ENCODE assay signal across 25 mouse cellular contexts in the genomic region with DNA sequence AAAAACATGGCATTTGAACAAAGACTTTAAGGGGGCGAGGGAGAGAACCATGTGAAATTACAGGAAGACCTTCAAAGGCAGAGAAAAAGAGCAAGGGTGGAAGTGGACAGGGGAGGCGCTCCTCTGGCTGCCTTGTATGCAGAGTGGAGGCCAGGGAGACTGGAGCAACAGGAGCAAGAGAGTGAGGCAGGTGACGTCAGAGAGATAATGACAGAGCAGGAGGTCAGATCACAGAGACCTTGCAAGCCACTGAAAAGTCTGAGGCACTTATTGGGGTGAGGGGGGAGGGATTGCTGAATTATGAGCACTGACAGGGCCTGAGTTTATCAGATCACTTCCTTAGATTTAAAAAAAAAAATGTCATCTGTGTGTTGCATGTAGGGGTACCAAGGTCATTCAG.
DNase-seq lines count a peak whose midpoint lies in the region; TF ChIP-seq lines count a peak whose summit lies in the region.
"Had no signal": no experiment of that assay in that cellular context is flagged by ENCODE, and none has a peak within 500 bp of the region (broad histone marks: within the 10 kb centered on the region; RNA-seq: fewer than 3 reads in every experiment).

No protein-coding gene starts in this region.

- no peak overlapping the region for H3K27ac ChIP-seq in left cerebral cortex, adult 2 months
- H3K27ac ChIP-seq: embryonic facial prominence, embryonic 12.5 days; embryonic facial prominence, embryonic 15.5 days; gastrocnemius, adult 2 months; heart, embryonic 15.5 days; hindbrain, embryonic 10.5 days; hindbrain, embryonic 13.5 days; intestine, embryonic 15.5 days had no signal

- TF ChIP-seq CTCF in left cerebral cortex, adult 2 months (IDR thresholded peaks at IDR 0.05): no peak

- intact Hi-C loops in left cerebral cortex, adult 2 months (cut with DNase I): no loop called here

- DNase-seq in adrenal gland, adult 2 months: peak; percentile 17
- no peak for DNase-seq in adrenal gland, adult 18-20 months (ENCODE audit: low spot score in 2 of 2)
- peak; percentile 14 for DNase-seq in adrenal gland, adult 8-10 months
- peak; percentile 22 for DNase-seq in adrenal gland, postnatal 14 days
- no peak for DNase-seq in left cerebral cortex, adult 2 months (ENCODE audit: extremely low spot score in 1 of 2, low spot score in 2 of 2)
- no peak for DNase-seq in thymus, postnatal 10 days (ENCODE audit: low spot score in 2 of 2)
- DNase-seq: B cell, adult 2 months; cerebellum, adult 18-20 months; cerebellum, adult 9-10 months; cerebellum, postnatal 14 days; forebrain, postnatal 0 days; gastrocnemius, adult 2 months; gastrocnemius, postnatal 14 days; heart, adult 11 months; heart, postnatal 10 days; heart, postnatal 36 days; kidney, adult 11 months; kidney, adult 8-10 months had no signal

- H3K4me3 ChIP-seq in left cerebral cortex, adult 2 months: no peak overlapping the region
- H3K4me3 ChIP-seq: embryonic facial prominence, embryonic 12.5 days; embryonic facial prominence, embryonic 15.5 days; gastrocnemius, adult 2 months; heart, embryonic 12.5 days; heart, embryonic 15.5 days; hindbrain, embryonic 10.5 days; hindbrain, embryonic 13.5 days; intestine, embryonic 15.5 days had no signal

Comparison
In these comparisons a context has a peak if more than half of its experiments do, and no peak if none do; other contexts are left out.
1. DNase-seq: peak in adrenal gland, adult 2 months (single experiment), adrenal gland, adult 8-10 months (single experiment) and adrenal gland, postnatal 14 days (single experiment); none in adrenal gland, adult 18-20 months (0 of 2), left cerebral cortex, adult 2 months (0 of 2) and thymus, postnatal 10 days (0 of 2).